Mouse (Mus musculus) adrenal gland, postnatal 4 days (tissue): ENCODE results near the gene Mmp9. TPM values are rescaled to one million over a fixed set of nuclear protein-coding genes. Genes with fewer than 3 reads are reported as not detected.

Experiments used
- DNase-seq, 2 experiments: peaks; one replicate each; pipeline ENCODE4 v3.0.0; 2021 to 2022; ENCODE audit warnings: low spot score in 2 of 2, mixed read lengths in 2 of 2
- total RNA-seq, 2 experiments: library from RNA; stranded (reverse); gene quantifications; 2 replicates each; pipeline ENCODE4 v1.2.3; 2021

Mmp9 gene
- total RNA-seq, 2 experiments from 2014 or later: 3.4 to 5.7 TPM

GRCm38 (mm10) chr2:164952448-164952847 is 11.9 kb downstream of the Mmp9 start:
- DNase-seq: no peak

GRCm38 (mm10) chr2:164953224-164953623 is 12.6 kb downstream of the Mmp9 start:
- DNase-seq: peak; percentile 68 to 79

- DNase-seq: no peak
Observed at GRCm38 (mm10) chr2:164955725-164956124, 15.1 kb downstream of the Mmp9 start.

GRCm38 (mm10) chr2:164956195-164956594 is 15.6 kb downstream of the Mmp9 start:
- no peak for DNase-seq

GRCm38 (mm10) chr2:164957548-164958315 is 17.2 kb downstream of the Mmp9 start:
- DNase-seq: no peak

DNA sequence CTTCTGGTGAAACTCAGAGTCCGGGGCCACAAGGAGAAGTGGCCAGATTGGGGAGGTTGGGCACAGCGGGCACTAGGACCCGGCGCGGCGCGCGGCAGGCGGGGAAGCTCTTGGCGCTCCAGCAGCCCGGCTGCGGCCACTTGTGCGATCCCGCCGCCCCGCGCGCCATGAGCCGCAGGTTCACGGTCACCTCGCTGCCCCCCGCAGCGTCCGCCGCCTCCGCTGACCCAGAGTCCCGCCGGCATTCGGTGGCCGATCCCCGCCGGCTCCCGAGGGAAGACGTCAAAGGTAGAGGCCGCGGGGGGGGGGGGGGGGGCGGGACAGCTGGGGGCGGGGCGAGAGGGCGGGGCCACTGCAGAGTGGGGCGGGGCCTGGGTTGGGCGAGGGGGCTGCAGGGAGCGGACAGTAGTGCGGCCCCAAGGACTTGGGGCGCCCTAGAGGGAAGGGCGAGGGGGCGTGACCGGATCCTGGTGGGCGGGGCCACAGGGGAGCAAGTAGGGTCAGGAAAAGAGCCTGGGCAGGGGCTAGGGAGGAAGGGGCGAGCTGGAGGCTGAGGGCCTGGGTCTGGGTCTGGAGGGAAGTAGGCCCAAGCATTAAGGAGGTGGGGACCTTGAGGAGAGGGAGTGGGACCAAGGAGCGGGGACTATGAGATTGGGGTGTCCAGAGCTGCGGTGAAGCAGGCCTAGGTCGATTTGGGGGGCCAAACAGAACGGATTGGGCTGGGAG is 20.3 kb downstream of the Mmp9 start, which contains the start of gene Slc12a5:
Gene Slc12a5, plus strand, starts transcription at position 87 of the 726 bp plus-strand sequence.
- DNase-seq: peak; percentile 46 to 47

- peak; percentile 58 to 61 for DNase-seq
Observed at GRCm38 (mm10) chr2:164961506-164962182, 21.1 kb downstream of the Mmp9 start.

GRCm38 (mm10) chr2:164962183-164962580 is 21.6 kb downstream of the Mmp9 start:
- no peak for DNase-seq

DNA sequence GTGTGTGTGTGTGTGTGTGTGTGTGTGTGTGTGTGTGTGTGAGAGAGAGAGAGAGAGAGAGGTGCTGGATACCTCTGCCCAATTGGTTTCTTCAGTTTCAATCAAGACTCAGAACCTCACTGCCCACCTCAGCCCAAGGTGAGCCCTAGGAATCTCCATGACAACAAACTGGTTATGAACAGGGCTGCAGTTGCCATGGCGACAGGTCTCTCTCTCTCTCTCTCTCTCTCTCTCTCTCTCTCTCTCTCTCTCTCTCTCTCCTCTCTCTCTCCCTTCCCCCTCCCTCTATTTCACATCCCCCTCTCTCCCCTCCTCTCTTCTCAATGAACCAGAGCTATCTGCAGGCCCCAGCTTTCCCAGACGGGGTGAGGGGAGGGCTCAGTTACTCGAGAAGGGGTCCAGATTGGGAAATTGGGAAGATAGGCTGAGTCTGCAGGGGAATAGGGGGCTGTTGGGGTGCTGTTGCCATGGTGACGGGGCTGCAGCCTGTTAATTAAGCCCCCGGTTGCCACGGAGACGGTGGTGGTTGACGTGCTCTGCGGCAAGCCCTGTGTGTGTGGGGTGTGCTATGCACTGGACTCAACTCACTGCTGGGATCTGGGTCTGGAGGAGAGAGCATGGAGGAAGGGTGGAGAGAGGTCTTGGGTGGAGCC is 23.8 kb downstream of the Mmp9 start:
- DNase-seq: no peak

DNA sequence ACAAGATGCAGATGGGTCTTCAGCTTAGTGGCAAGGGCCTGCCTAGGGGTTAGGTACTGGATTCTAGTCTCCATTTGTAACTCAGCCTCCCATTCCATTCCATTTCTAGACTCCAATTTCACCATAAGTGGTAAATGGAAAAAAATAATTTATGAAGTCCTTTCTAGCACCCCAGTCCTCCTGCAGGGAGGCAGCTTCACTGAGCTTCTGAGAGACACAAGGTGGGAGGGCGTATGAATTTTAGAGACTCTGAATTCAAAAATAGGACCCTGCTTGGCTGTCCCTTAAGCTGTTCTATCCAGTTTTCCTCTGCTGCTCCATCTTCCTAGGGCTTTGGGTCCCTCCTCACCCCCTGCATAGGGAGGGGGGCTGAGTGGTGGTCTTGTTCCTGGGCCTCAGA is 24.4 kb downstream of the Mmp9 start:
- no peak for DNase-seq

- no peak for DNase-seq
Observed at GRCm38 (mm10) chr2:164966381-164966780, 25.8 kb downstream of the Mmp9 start.

GRCm38 (mm10) chr2:164967193-164967592 is 26.6 kb downstream of the Mmp9 start:
- no peak for DNase-seq

- no peak for DNase-seq
Observed at GRCm38 (mm10) chr2:164967761-164968440, 27.3 kb downstream of the Mmp9 start.

GRCm38 (mm10) chr2:164968451-164968851 is 27.9 kb downstream of the Mmp9 start:
- DNase-seq: peak; percentile 42 to 65

DNA sequence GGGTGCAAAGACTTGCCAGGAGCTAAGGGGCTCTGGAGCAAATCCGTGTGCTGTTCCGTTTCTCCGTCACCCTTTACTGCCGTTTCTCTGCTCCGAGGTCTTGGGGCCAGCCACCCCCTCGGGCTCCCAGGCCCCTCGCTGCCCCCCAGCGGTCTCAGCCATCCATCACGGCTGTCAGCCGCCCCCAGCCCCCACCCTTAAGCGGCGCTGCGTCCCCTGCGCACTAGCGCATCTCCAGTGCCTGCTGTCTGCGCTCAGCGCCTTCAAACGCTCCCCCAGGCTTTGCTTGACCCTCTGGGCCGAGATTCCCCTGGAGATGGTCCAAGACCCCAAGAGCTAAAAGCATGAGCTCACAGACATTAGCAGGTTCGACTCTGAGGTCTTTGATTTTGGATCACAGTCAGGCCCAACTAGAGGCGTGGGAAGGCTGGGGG is 28.8 kb downstream of the Mmp9 start:
- DNase-seq: no peak

GRCm38 (mm10) chr2:164970631-164971196 is 30.1 kb downstream of the Mmp9 start:
- DNase-seq: no peak

GRCm38 (mm10) chr2:164972646-164973045 is 32.1 kb downstream of the Mmp9 start:
- DNase-seq: no peak

GRCm38 (mm10) chr2:164975611-164976010 is 35.0 kb downstream of the Mmp9 start:
- DNase-seq: no peak

DNA sequence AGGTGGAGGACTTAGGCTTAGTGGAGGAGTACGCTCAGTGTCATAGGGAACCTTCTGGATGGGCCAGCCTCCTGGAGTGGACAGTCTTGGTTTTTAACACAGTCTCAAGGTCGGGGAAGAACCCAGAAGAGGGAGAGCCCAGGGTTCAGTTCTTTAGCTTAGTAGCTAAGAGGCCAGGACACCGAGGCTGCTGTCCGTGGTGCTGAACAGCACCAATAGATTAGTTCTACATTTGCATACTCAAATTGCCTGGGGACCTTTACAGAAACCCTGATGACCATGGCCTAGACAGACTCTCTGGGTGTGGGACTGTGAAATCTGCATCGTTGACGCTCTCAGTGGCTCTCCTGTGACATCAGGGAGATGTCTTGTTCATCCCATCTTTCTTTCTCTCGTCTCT is 39.2 kb downstream of the Mmp9 start:
- DNase-seq: no peak

DNA sequence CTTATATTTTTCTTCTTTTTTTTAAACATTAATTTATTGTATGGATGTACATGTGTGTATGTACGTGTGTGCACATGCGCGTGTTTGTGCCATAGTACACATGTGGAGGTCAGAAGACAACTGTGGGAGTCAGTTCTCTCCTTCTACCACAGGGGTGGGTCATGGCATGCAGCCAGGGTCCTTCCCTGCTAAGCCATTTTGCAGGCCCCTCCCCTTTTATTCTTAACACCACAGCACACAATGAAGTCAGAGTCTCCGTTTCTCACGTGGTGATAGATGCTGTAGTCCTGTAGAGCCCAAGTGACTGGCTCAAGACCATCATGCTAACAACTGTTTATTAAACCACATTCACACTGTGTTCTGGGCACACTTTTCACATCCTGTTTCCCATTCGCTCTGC is 45.4 kb downstream of the Mmp9 start:
- no peak for DNase-seq
